Mouse (Mus musculus): ENCODE data around the gene Olfr764-ps1. TPM values are rescaled to one million over a fixed set of nuclear protein-coding genes. Genes with fewer than 3 reads are reported as not detected.
"Not testable (repeated sequence)": the region's sequence is repeated elsewhere in the genome, so short reads cannot be mapped to it uniquely, and the experiment has no call there.

Olfr764-ps1 gene
- polyA plus RNA-seq, 1 experiment from 2014 or later = not detected

- H3K4me3 ChIP-seq = no peak overlapping the region
- no peak overlapping the region for H3K27ac ChIP-seq
- H3K27me3 ChIP-seq = no peaks in the 10 kb centered on the region
- no peak for ATAC-seq (ENCODE audit: borderline replicate concordance, extremely low read depth, low FRiP score, low TSS enrichment)
- no peaks in the 10 kb centered on the region for H3K4me1 ChIP-seq
- 63% methylated on average over 4 of the region's 4 CpGs for WGBS
- H3K4me2 ChIP-seq = no peak overlapping the region
- H3K9ac ChIP-seq = no peak overlapping the region
- no peaks in the 10 kb centered on the region for H3K36me3 ChIP-seq
- no peaks in the 10 kb centered on the region for H3K9me3 ChIP-seq
Observed at GRCm38 (mm10) chr10:128996523-128997040, 43.1 kb downstream of the Olfr764-ps1 start.

DNA sequence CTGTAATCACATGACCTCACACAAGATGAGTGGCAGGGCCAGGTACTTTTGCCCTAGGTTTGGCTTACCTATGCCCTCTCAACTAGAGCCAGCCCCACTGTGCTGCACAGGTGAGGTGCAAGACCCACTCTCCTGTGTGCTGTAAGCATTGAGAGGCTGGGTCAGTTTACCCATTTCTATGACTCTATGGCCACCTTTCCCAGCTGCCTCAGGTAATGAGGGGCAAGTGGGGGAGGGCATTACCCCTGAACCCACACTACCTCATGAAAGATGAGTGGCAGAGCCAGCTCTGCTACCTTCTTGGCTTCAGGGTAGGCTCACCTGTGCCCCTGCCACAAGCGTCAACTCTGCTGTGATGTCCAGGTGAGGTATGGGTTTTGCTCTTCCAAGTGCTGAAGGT, 43.9 kb downstream of the Olfr764-ps1 start:
- Histone ChIP-seq H3K4me1 (no peaks in the 10 kb centered on the region), H3K9me3 (no peaks in the 10 kb centered on the region), H3K4me2 (no peak overlapping the region), H3K27ac (no peak overlapping the region), H3K9ac (no peak overlapping the region), H3K4me3 (no peak overlapping the region), H3K27me3 (no peaks in the 10 kb centered on the region), H3K36me3 (no peaks in the 10 kb centered on the region)
- WGBS = 85% methylated on average over 1 of the region's 1 CpGs
- no peak for ATAC-seq (ENCODE audit: borderline replicate concordance, extremely low read depth, low FRiP score, low TSS enrichment)

DNA sequence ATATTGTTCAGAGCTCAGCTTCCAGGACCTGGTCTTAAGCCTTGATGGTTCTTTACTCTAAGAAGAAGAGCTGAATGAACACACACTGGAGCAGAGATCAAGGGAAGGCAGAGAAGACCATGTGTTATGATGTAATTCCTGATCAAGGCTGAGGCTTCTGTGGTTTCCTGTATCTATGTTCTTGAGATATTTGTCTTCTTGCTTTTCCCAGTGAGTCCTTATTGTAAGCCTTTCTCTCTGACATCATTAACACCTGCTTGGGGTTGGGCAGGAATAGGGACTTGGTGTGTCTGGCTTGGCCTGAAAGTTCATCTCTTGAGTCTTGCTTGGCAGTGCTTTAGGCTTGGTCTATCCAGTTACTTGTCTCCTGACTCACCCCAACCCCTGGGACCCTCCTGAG, 48.7 kb downstream of the Olfr764-ps1 start:
- ATAC-seq (ENCODE audit: borderline replicate concordance, extremely low read depth, low FRiP score, low TSS enrichment) = no peak

GRCm38 (mm10) chr10:128990129-128990850, 49.4 kb downstream of the Olfr764-ps1 start:
- not testable (repeated sequence) for H3K4me1 ChIP-seq; H3K27ac ChIP-seq; H3K4me2 ChIP-seq; ATAC-seq (ENCODE audit: borderline replicate concordance, extremely low read depth, low FRiP score, low TSS enrichment); H3K9ac ChIP-seq; H3K4me3 ChIP-seq; H3K9me3 ChIP-seq; H3K27me3 ChIP-seq; H3K36me3 ChIP-seq
- WGBS = 56% methylated on average over 7 of the region's 10 CpGs

More for the DNA sequence above, 48.7 kb downstream of the Olfr764-ps1 start:
- no peaks in the 10 kb centered on the region for H3K9me3 ChIP-seq
- H3K27me3 ChIP-seq = no peaks in the 10 kb centered on the region
- H3K4me3 ChIP-seq = no peak overlapping the region
- H3K4me2 ChIP-seq = no peak overlapping the region
- H3K36me3 ChIP-seq = no peaks in the 10 kb centered on the region
- no peak overlapping the region for H3K9ac ChIP-seq
- H3K27ac ChIP-seq = no peak overlapping the region
- no peaks in the 10 kb centered on the region for H3K4me1 ChIP-seq

DNA sequence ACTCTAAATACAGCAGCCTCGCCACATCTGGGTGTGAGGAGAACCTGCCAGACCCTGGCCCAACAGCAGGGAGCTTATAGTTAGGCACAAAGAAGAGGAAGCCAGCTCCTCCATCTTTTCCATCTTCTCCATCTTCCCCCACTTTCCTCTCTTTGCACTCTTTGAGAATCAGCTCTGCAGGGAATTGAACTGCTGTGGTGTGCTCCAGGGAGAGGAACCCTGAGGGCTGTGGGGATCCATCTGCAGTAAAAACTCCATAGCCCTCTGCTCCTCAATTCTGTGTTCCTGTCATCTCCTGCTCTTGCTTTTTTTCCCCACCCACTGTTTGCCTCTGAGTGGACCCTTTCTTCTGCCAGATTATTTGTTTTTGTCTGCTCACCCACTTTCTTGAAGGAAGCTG, 50.6 kb downstream of the Olfr764-ps1 start, which contains the start of gene Olfr9:
Gene Olfr9, plus strand, starts transcription at position 301 of the 400 bp plus-strand sequence.
- not testable (repeated sequence) for H3K4me2 ChIP-seq; H3K36me3 ChIP-seq; H3K4me1 ChIP-seq; H3K9ac ChIP-seq; H3K27me3 ChIP-seq; H3K27ac ChIP-seq; ATAC-seq (ENCODE audit: borderline replicate concordance, extremely low read depth, low FRiP score, low TSS enrichment); H3K9me3 ChIP-seq; H3K4me3 ChIP-seq
- 53% methylated on average over 1 of the region's 1 CpGs for WGBS

Other genes starting within 250 kb of the Olfr764-ps1 start
- gene Mmp19, start 249.0 kb downstream of the Olfr764-ps1 start, polyA plus RNA-seq (2015; fragmentation: Nextera tagmentation; extraction: Ambion mirVana) = 2.9 and 4.0 TPM in 2 replicates
- 50.1 and 55.2 TPM in 2 replicates for gene Dnajc14, start 235.8 kb downstream of the Olfr764-ps1 start, polyA plus RNA-seq (2015; fragmentation: Nextera tagmentation; extraction: Ambion mirVana)
- gene Tmem198b, start 235.5 kb downstream of the Olfr764-ps1 start, polyA plus RNA-seq (2015; fragmentation: Nextera tagmentation; extraction: Ambion mirVana) = 15.8 and 16.6 TPM in 2 replicates
- gene Sarnp, start 222.6 kb downstream of the Olfr764-ps1 start, polyA plus RNA-seq (2015; fragmentation: Nextera tagmentation; extraction: Ambion mirVana) = 206 and 214 TPM in 2 replicates
- gene Ormdl2, start 218.3 kb downstream of the Olfr764-ps1 start, polyA plus RNA-seq (2015; fragmentation: Nextera tagmentation; extraction: Ambion mirVana) = 69.2 and 77.7 TPM in 2 replicates
- 3.7 and 4.8 TPM in 2 replicates for gene Gdf11, start 148.2 kb downstream of the Olfr764-ps1 start, polyA plus RNA-seq (2015; fragmentation: Nextera tagmentation; extraction: Ambion mirVana)
- gene Cd63, start 138.9 kb downstream of the Olfr764-ps1 start, polyA plus RNA-seq (2015; fragmentation: Nextera tagmentation; extraction: Ambion mirVana) = 552 and 585 TPM in 2 replicates
- gene Rdh5, start 117.0 kb downstream of the Olfr764-ps1 start, polyA plus RNA-seq (2015; fragmentation: Nextera tagmentation; extraction: Ambion mirVana) = 12.5 and 17.3 TPM in 2 replicates
- gene Bloc1s1, start 115.9 kb downstream of the Olfr764-ps1 start, polyA plus RNA-seq (2015; fragmentation: Nextera tagmentation; extraction: Ambion mirVana) = 186 and 195 TPM in 2 replicates
- 5.0 TPM in 2 replicates for gene Itga7, start 106.1 kb downstream of the Olfr764-ps1 start, polyA plus RNA-seq (2015; fragmentation: Nextera tagmentation; extraction: Ambion mirVana)
- not detected in 2 replicates for gene Mettl7b, start 78.9 kb downstream of the Olfr764-ps1 start, polyA plus RNA-seq (2015; fragmentation: Nextera tagmentation; extraction: Ambion mirVana)
- gene Olfr9, start 50.5 kb downstream of the Olfr764-ps1 start, polyA plus RNA-seq (2015; fragmentation: Nextera tagmentation; extraction: Ambion mirVana) = not detected in 2 replicates
- not detected in 2 replicates for gene Olfr763, start 29.1 kb downstream of the Olfr764-ps1 start, polyA plus RNA-seq (2015; fragmentation: Nextera tagmentation; extraction: Ambion mirVana)
- not detected in 2 replicates for gene Olfr765, start 10.1 kb upstream of the Olfr764-ps1 start, polyA plus RNA-seq (2015; fragmentation: Nextera tagmentation; extraction: Ambion mirVana)
- gene Olfr766-ps1, start 29.1 kb upstream of the Olfr764-ps1 start, polyA plus RNA-seq (2015; fragmentation: Nextera tagmentation; extraction: Ambion mirVana) = not detected in 2 replicates
- gene Olfr767, start 43.0 kb upstream of the Olfr764-ps1 start, polyA plus RNA-seq (2015; fragmentation: Nextera tagmentation; extraction: Ambion mirVana) = not detected in 2 replicates
- gene Olfr768, start 59.5 kb upstream of the Olfr764-ps1 start, polyA plus RNA-seq (2015; fragmentation: Nextera tagmentation; extraction: Ambion mirVana) = not detected in 2 replicates
- not detected in 2 replicates for gene Olfr769, start 78.0 kb upstream of the Olfr764-ps1 start, polyA plus RNA-seq (2015; fragmentation: Nextera tagmentation; extraction: Ambion mirVana)
- gene Olfr770, start 99.1 kb upstream of the Olfr764-ps1 start, polyA plus RNA-seq (2015; fragmentation: Nextera tagmentation; extraction: Ambion mirVana) = not detected in 2 replicates
- not detected in 2 replicates for gene Olfr771, start 124.9 kb upstream of the Olfr764-ps1 start, polyA plus RNA-seq (2015; fragmentation: Nextera tagmentation; extraction: Ambion mirVana)
- not detected in 2 replicates for gene Olfr772, start 138.0 kb upstream of the Olfr764-ps1 start, polyA plus RNA-seq (2015; fragmentation: Nextera tagmentation; extraction: Ambion mirVana)
- not detected in 2 replicates for gene Olfr773, start 147.5 kb upstream of the Olfr764-ps1 start, polyA plus RNA-seq (2015; fragmentation: Nextera tagmentation; extraction: Ambion mirVana)
- gene Olfr774, start 196.3 kb upstream of the Olfr764-ps1 start, polyA plus RNA-seq (2015; fragmentation: Nextera tagmentation; extraction: Ambion mirVana) = not detected in 2 replicates
- not detected in 2 replicates for gene Olfr775, start 208.5 kb upstream of the Olfr764-ps1 start, polyA plus RNA-seq (2015; fragmentation: Nextera tagmentation; extraction: Ambion mirVana)
- gene Olfr776, start 219.2 kb upstream of the Olfr764-ps1 start, polyA plus RNA-seq (2015; fragmentation: Nextera tagmentation; extraction: Ambion mirVana) = not detected in 2 replicates
- not detected in 2 replicates for gene Olfr777, start 231.6 kb upstream of the Olfr764-ps1 start, polyA plus RNA-seq (2015; fragmentation: Nextera tagmentation; extraction: Ambion mirVana)

Data from lung, embryonic 15.5 days (tissue).